Mouse (Mus musculus) intestine, embryonic 16.5 days (tissue): ENCODE results near the gene Steap4. TPM values are rescaled to one million over a fixed set of nuclear protein-coding genes. Genes with fewer than 3 reads are reported as not detected.

ENCODE experiments used
- ATAC-seq: fragments of 200-750 bp; cut with Nextera tagmentation; 2 replicates; pipeline ENCODE4 v1.8.0; 2017; ENCODE audit warnings: moderate TSS enrichment, moderate library complexity
- H3K27ac ChIP-seq: fragments of 300-500 bp; sonication (generic); 2 replicates; pipeline ENCODE4 v1.5.1; 2014; ENCODE audit warnings: mild to moderate bottlenecking, low read length
- H3K27me3 ChIP-seq: fragments of 300-500 bp; sonication (generic); replicated peaks from 2 replicates; pipeline ENCODE4 v1.6.1; 2014; ENCODE audit warnings: low read length, control low read depth, mixed read lengths; ENCODE audit not compliant: control insufficient read depth, insufficient read depth
- H3K36me3 ChIP-seq: fragments of 300-500 bp; sonication (generic); 2 replicates; pipeline ENCODE4 v1.6.1; 2014; ENCODE audit warnings: low read length, control low read depth; ENCODE audit not compliant: control insufficient read depth, insufficient read depth
- H3K4me1 ChIP-seq: fragments of 300-500 bp; sonication (generic); 2 replicates; pipeline ENCODE4 v1.6.1; 2014; ENCODE audit warnings: low read length, control low read depth, mixed read lengths; ENCODE audit not compliant: control insufficient read depth, insufficient read depth
- H3K4me2 ChIP-seq: fragments of 300-500 bp; sonication (generic); 2 replicates; pipeline ENCODE4 v1.6.1; 2014; ENCODE audit warnings: low read depth, low read length, control low read depth
- H3K4me3 ChIP-seq: fragments of 300-500 bp; sonication (generic); 2 replicates; pipeline ENCODE4 v1.5.1; 2014; ENCODE audit warnings: mild to moderate bottlenecking, low read length
- H3K9ac ChIP-seq: fragments of 300-500 bp; sonication (generic); 2 replicates; pipeline ENCODE4 v1.6.1; 2014; ENCODE audit warnings: low read depth, low read length
- H3K9me3 ChIP-seq: fragments of 300-500 bp; sonication (generic); 2 replicates; pipeline ENCODE4 v1.6.1; 2016; ENCODE audit warnings: low read length, control low read depth; ENCODE audit not compliant: control insufficient read depth
- WGBS: fragments of 180-500 bp; shearing (Covaris S2); extraction: QIAGEN DNeasy Blood & Tissue Kit; methylation state at CpG from one replicate; pipeline ENCODE4 v1.1.7; 2014; 5-methylcytosine and 5-hydroxymethylcytosine counted together
- polyA plus RNA-seq: library from polyadenylated mRNA; unstranded; fragments of >200 nt; fragmentation: Nextera tagmentation; extraction: Ambion mirVana; gene quantifications from 2 replicates; pipeline ENCODE4 v1.2.1, GENCODE M21; 2015

Steap4 gene
- polyA plus RNA-seq, 1 experiment from 2014 or later = 2.2 TPM

GRCm38 (mm10) chr5:8000466-8000865, 40.2 kb downstream of the Steap4 start:
- Histone ChIP-seq H3K27me3 (no peaks in the 10 kb centered on the region), H3K36me3 (no peaks in the 10 kb centered on the region), H3K4me1 (no peaks in the 10 kb centered on the region), H3K4me3 (no peak overlapping the region), H3K4me2 (no peak overlapping the region), H3K9me3 (no peaks in the 10 kb centered on the region), H3K27ac (no peak overlapping the region), H3K9ac (no peak overlapping the region)
- no peak for ATAC-seq
- 77% methylated on average over 10 of the region's 10 CpGs for WGBS

- Histone ChIP-seq H3K36me3 (no peaks in the 10 kb centered on the region), H3K4me1 (no peaks in the 10 kb centered on the region), H3K27ac (no peak overlapping the region), H3K9me3 (no peaks in the 10 kb centered on the region), H3K4me3 (no peak overlapping the region), H3K4me2 (no peak overlapping the region), H3K9ac (no peak overlapping the region), H3K27me3 (no peaks in the 10 kb centered on the region)
- ATAC-seq = no peak
Observed at GRCm38 (mm10) chr5:8002827-8003226, 42.6 kb downstream of the Steap4 start.

GRCm38 (mm10) chr5:8013276-8013675, 53.0 kb downstream of the Steap4 start:
- no peaks in the 10 kb centered on the region for H3K9me3 ChIP-seq
- ATAC-seq = no peak
- H3K4me1 ChIP-seq = no peaks in the 10 kb centered on the region
- no peak overlapping the region for H3K9ac ChIP-seq
- WGBS = 67% methylated on average over 3 of the region's 3 CpGs
- H3K4me3 ChIP-seq = no peak overlapping the region
- H3K27ac ChIP-seq = no peak overlapping the region
- H3K36me3 ChIP-seq = no peaks in the 10 kb centered on the region
- no peaks in the 10 kb centered on the region for H3K27me3 ChIP-seq
- no peak overlapping the region for H3K4me2 ChIP-seq

Other genes with a start within 250 kb of the Steap4 start
- 324 and 327 TPM in 2 replicates for gene Sri, start 85.6 kb downstream of the Steap4 start, polyA plus RNA-seq